Mouse (Mus musculus): ENCODE results near the gene Klhl18.
"Not testable (repeated sequence)": the region's sequence is repeated elsewhere in the genome, so short reads cannot be mapped to it uniquely, and the experiment has no call there.

Gene Klhl18

GRCm38 (mm10) chr9:110419511-110420112 lies 56.9 kb downstream of the Klhl18 start, which contains the start of gene Ngp:
TSS of gene Ngp (plus strand) at chr9:110419747.
- DNase-seq (ENCODE audit: low read depth): peak; percentile 63

- peak; percentile 74 for DNase-seq (ENCODE audit: low read depth)
These were observed 62.7 kb downstream of the Klhl18 start for GRCm38 (mm10) chr9:110413785-110414184.

GRCm38 (mm10) chr9:110412926-110413325 lies 63.6 kb downstream of the Klhl18 start:
- DNase-seq (ENCODE audit: low read depth): no peak

- DNase-seq (ENCODE audit: low read depth): peak; percentile 91
These were observed 65.3 kb downstream of the Klhl18 start for GRCm38 (mm10) chr9:110410908-110411887.

GRCm38 (mm10) chr9:110408099-110408773 lies 68.3 kb downstream of the Klhl18 start, which contains the start of gene Ptpn23:
TSS of gene Ptpn23 (minus strand) at chr9:110408213.
- DNase-seq (ENCODE audit: low read depth): peak; percentile 97

GRCm38 (mm10) chr9:110407311-110408098 lies 69.0 kb downstream of the Klhl18 start:
- peak; percentile 69 for DNase-seq (ENCODE audit: low read depth)

- DNase-seq (ENCODE audit: low read depth): peak; percentile 43
These were observed 73.3 kb downstream of the Klhl18 start for GRCm38 (mm10) chr9:110403240-110403639.

GRCm38 (mm10) chr9:110402731-110403130 lies 73.8 kb downstream of the Klhl18 start:
- DNase-seq (ENCODE audit: low read depth): no peak

GRCm38 (mm10) chr9:110400650-110401049 lies 75.8 kb downstream of the Klhl18 start:
- no peak for DNase-seq (ENCODE audit: low read depth)

GRCm38 (mm10) chr9:110393295-110393694 lies 83.2 kb downstream of the Klhl18 start:
- no peak for DNase-seq (ENCODE audit: low read depth)

- no peak for DNase-seq (ENCODE audit: low read depth)
These were observed 85.7 kb downstream of the Klhl18 start for GRCm38 (mm10) chr9:110390843-110391242.

GRCm38 (mm10) chr9:110388011-110388410 lies 88.5 kb downstream of the Klhl18 start:
- DNase-seq (ENCODE audit: low read depth): no peak

GRCm38 (mm10) chr9:110384369-110384929 lies 92.0 kb downstream of the Klhl18 start:
- no peak for DNase-seq (ENCODE audit: low read depth)

GRCm38 (mm10) chr9:110381292-110381691 lies 95.2 kb downstream of the Klhl18 start:
- no peak for DNase-seq (ENCODE audit: low read depth)

- no peak for DNase-seq (ENCODE audit: low read depth)
These were observed 95.8 kb downstream of the Klhl18 start for GRCm38 (mm10) chr9:110380662-110381061.

GRCm38 (mm10) chr9:110379361-110379760 lies 97.1 kb downstream of the Klhl18 start:
- no peak for DNase-seq (ENCODE audit: low read depth)

GRCm38 (mm10) chr9:110377655-110378054 lies 98.8 kb downstream of the Klhl18 start:
- DNase-seq (ENCODE audit: low read depth): not testable (repeated sequence)

Data from 416B (cell line).